Mouse (Mus musculus) ES-E14 (cell line): Measurements from ENCODE around the gene Ankrd13b.

Source experiments
- CHD2 ChIP-seq: IDR thresholded peaks from 2 replicates; pipeline ENCODE4 v1.6.1; 2014; ENCODE audit warnings: mild to moderate bottlenecking, low read depth, low read length, inconsistent platforms
- HCFC1 ChIP-seq: IDR thresholded peaks from 2 replicates; pipeline ENCODE4 v1.6.1; 2012; ENCODE audit warnings: low read length, inconsistent platforms, borderline replicate concordance; ENCODE audit not compliant: insufficient read depth
- MAFK ChIP-seq: IDR thresholded peaks from 2 replicates; pipeline ENCODE4 v1.6.1; 2014; ENCODE audit warnings: mild to moderate bottlenecking, low read depth, low read length, inconsistent platforms; ENCODE audit not compliant: insufficient read depth
- ZC3H11A ChIP-seq: IDR thresholded peaks from 2 replicates; pipeline ENCODE4 v1.6.1; 2012; ENCODE audit warnings: low read depth, mild to moderate bottlenecking, inconsistent platforms, low read length, borderline replicate concordance
- ZNF384 ChIP-seq: IDR thresholded peaks from 2 replicates; pipeline ENCODE4 v1.6.1; 2012; ENCODE audit warnings: low read depth, low read length, inconsistent platforms

DNA sequence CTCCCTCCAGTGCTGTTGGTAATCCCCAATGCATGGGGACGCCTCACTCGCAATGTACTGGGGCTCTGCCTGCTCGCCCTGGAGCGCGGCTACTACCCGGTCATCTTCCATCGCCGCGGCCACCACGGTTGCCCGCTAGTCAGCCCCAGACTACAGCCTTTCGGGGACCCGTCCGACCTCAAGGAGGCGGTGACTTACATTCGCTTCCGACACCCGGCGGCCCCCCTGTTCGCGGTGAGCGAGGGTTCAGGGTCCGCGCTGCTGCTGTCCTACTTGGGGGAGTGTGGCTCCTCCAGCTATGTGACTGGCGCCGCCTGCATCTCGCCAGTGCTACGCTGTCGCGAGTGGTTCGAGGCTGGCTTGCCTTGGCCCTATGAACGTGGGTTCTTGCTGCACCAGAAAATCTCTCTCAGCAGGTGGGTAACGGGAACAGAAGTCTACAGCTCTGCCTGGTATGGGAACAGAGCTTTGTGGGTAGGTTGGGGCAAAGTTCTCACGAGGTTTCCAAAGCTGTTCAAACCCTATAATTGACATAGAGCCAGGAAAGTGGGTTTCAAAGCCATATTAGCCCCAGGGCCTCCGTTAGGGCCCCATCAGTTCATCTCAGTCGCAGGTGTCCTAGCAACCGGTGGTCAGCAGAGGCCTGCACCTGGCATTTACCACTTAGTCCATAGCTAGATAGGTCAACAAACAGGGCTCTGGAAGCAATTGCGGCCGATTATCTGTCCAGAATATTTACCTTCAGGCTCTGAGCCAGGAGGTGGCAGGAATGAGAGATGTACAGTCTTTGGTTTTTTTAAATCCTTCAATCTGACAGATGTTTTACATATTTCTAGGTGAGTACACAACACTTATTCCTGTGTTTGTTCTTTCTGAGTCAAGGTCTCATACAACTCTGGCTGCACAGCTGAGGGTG lies 26.4 kb upstream of the Ankrd13b start, which contains the start of gene Trp53i13:
- TF ChIP-seq ZNF384 (no peak), ZC3H11A (no peak), MAFK (no peak), HCFC1 (no peak), CHD2 (no peak)
